Mouse (Mus musculus) stomach, postnatal 0 days (tissue): ENCODE results near the gene Dock4.

Source experiments
- CTCF ChIP-seq: IDR thresholded peaks from 2 replicates; pipeline ENCODE4 v1.5.1; 2016; ENCODE audit warnings: antibody characterized with exemption, low read depth, mild to moderate bottlenecking, moderate library complexity
- EP300 ChIP-seq: optimal IDR thresholded peaks from 2 replicates; pipeline ENCODE3; 2016; ENCODE audit warnings: antibody characterized with exemption

GRCm38 (mm10) chr12:40805257-40805656 lies 359.5 kb downstream of the Dock4 start:
- TF ChIP-seq EP300 (no peak), CTCF (no peak)
